Mouse (Mus musculus) MEL (cell line): ENCODE results near the gene Natd1.

ENCODE experiments used
- CHD2 ChIP-seq: IDR thresholded peaks from 2 replicates; pipeline ENCODE4 v1.6.1; 2011; ENCODE audit warnings: low read length, improper control_type of control experiment
- CTCF ChIP-seq, 3 experiments: IDR thresholded peaks in 2 of 3; conservative IDR thresholded peaks in 1 of 3; 2 replicates each; pipeline ENCODE4 v1.5.1; 2011 to 2012; ENCODE audit warnings: low read length in 3 of 3, low read depth in 2 of 3, mild to moderate bottlenecking in 2 of 3, improper control_type of control experiment in 1 of 3, inconsistent platforms in 1 of 3, mixed read lengths in 1 of 3, moderate library complexity in 1 of 3; ENCODE audit not compliant: control insufficient read depth in 1 of 3, insufficient read depth in 1 of 3, poor library complexity in 1 of 3, severe bottlenecking in 1 of 3
- EP300 ChIP-seq, 2 experiments: IDR thresholded peaks; 2 replicates each; pipeline ENCODE4 v1.6.1; 2011; ENCODE audit warnings: improper control_type of control experiment in 2 of 2, low read length in 2 of 2, low read depth in 1 of 2, mild to moderate bottlenecking in 1 of 2
- MAX ChIP-seq: IDR thresholded peaks from 2 replicates; pipeline ENCODE4 v1.6.1; 2011; ENCODE audit warnings: low read length, improper control_type of control experiment
- MEF2A ChIP-seq: IDR thresholded peaks from 2 replicates; pipeline ENCODE4 v1.6.1; 2014; ENCODE audit warnings: low read depth, mild to moderate bottlenecking, inconsistent platforms, low read length, improper control_type of control experiment; ENCODE audit not compliant: poor library complexity, insufficient replicate concordance, severe bottlenecking; ENCODE audit errors: extremely low read depth
- POLR2A ChIP-seq, 2 experiments: IDR thresholded peaks; 2 replicates each; pipeline ENCODE4 v1.6.1; 2011 to 2012; ENCODE audit warnings: low read length in 2 of 2, mild to moderate bottlenecking in 2 of 2, control low read depth in 1 of 2, improper control_type of control experiment in 1 of 2, low read depth in 1 of 2, moderate library complexity in 1 of 2; ENCODE audit not compliant: control insufficient read depth in 1 of 2, insufficient read depth in 1 of 2, poor library complexity in 1 of 2
- TCF12 ChIP-seq: IDR thresholded peaks from 2 replicates; pipeline ENCODE4 v1.6.1; 2014; ENCODE audit warnings: low read depth, mild to moderate bottlenecking, inconsistent platforms, low read length, improper control_type of control experiment, moderate library complexity
- ZMIZ1 ChIP-seq: IDR thresholded peaks from 2 replicates; pipeline ENCODE4 v1.6.1; 2012; ENCODE audit warnings: low read depth, mild to moderate bottlenecking, inconsistent platforms, low read length, improper control_type of control experiment, moderate library complexity
- ZNF384 ChIP-seq: IDR thresholded peaks from 2 replicates; pipeline ENCODE4 v1.6.1; 2012; ENCODE audit warnings: low read depth, mild to moderate bottlenecking, inconsistent platforms, low read length, improper control_type of control experiment

GRCm38 (mm10) chr11:60879423-60879822 is 35.1 kb downstream of the Natd1 start:
- peak in 1 of 2 experiments; percentile 36; a peak in 1 of 4 replicates for TF ChIP-seq EP300 (IDR thresholded peaks at IDR 0.05; ENCODE audit: low read depth in 1 of 2, low read length in 2 of 2)
- TF ChIP-seq POLR2A (IDR thresholded peaks at IDR 0.05; ENCODE audit: control insufficient read depth in 1 of 2, insufficient read depth in 1 of 2, low read depth in 1 of 2, low read length in 2 of 2, poor library complexity in 1 of 2) = peak in 1 of 2 experiments; percentile 51; a peak in 1 of 4 replicates
- TF ChIP-seq CHD2 = no peak
- peak; percentile 100 for TF ChIP-seq MAX
- TF ChIP-seq ZMIZ1 = 0 out of 2 replicates have a peak, but pooled peaks have one; percentile 32
- peak; percentile 70 for TF ChIP-seq ZNF384
- TF ChIP-seq MEF2A = no peak
- TF ChIP-seq CTCF (IDR thresholded peaks at IDR 0.05 in 2 of 3, conservative IDR thresholded peaks at IDR 0.05 in 1 of 3; ENCODE audit: control insufficient read depth in 1 of 3, insufficient read depth in 1 of 3, low read depth in 2 of 3, low read length in 3 of 3, poor library complexity in 1 of 3, severe bottlenecking in 1 of 3) = peak; percentile 78 to 95 (median 89)
- peak; percentile 26; the same call in 1 of the 2 replicates for TF ChIP-seq TCF12
